Mouse (Mus musculus) gastrocnemius, adult 8-10 months (tissue): ENCODE measurements around the gene Cenpi. TPM values are rescaled to one million over a fixed set of nuclear protein-coding genes. Genes with fewer than 3 reads are reported as not detected.

Source experiments
- DNase-seq, 2 experiments: peaks; one replicate each; pipeline ENCODE4 v3.0.0; 2022; ENCODE audit warnings: low spot score in 2 of 2
- total RNA-seq, 4 experiments: library from RNA; stranded (reverse); gene quantifications; 2 replicates each; pipeline ENCODE4 v1.2.4; 2022

Gene Cenpi
- total RNA-seq, 4 experiments from 2014 or later: 0.16 to 0.17 TPM; not detected in 2

DNA sequence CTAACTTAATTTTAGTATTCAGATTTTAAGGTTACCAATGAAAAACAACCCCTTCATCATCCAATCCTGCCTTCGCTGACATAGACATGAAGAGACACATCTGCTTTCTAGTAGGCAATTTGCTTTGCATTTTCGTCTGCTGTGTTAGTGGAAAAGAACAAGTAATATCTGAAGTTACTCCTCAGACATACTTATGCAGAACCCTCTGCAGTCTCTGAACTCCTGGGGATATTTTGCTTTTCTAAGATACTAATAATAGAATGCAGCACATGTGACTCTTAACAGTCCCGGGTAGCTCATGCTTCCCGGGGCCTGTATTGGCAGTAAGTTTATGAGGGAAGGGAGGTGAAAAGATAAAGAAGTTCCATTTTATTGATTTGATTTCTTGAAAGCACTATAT is 54.3 kb downstream of the Cenpi start:
- no peak for DNase-seq

DNA sequence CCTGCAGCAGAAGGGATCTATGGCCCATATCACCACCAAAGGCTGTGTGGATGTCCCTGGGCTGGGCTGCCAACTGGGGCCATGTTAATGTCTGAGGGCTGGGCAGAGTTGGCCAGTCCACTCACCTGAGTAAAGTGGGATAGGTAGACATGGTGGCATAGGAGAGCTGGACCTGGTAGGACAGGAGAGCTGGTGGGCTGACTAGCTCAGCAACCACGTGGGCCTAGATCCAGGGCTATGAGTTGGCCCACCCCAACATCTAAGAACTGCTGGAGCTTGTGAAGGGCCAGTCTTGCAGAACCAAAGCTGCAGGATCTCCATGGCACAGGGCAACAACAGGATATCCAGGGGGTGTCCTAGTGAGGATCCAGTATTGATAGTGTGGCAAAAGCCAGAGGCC is 57.5 kb downstream of the Cenpi start:
- DNase-seq: no peak

DNA sequence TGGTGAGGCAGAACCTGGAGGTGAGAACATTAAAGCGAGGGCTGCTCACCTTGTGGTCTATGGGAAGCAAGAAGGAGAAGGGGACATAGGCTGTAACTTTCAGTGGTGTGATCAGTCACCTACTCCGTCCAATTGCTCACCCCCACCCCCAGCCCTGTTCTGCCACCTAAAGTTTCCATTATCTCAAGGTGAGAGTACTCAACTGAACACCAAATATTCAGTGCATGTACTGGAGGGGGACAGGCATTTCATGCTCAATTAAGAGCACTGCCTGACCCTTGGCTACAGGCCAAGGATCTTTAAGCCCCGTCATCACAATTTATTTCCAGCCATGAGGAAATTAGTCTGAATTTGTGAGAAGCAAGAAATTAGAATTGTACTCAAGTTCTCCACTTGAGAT is 58.7 kb downstream of the Cenpi start:
- DNase-seq: no peak

DNA sequence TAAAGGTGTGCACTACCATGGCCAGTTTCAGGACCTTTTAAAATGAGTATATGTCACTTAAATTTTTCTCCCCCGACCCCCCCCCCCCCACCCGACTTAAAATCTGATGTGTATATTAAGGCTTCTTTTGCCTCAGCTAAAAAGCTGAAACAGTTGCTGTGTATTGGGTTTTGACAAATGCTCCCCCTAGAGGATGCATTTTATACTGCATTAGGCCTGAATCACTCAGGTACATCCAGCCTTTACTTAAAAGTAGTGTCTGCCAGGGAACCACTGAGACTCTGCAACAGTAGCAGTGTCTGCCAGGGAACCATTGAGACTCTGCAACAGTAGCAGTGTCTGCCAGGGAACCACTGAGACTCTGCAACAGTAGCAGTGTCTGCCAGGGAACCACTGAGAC is 63.4 kb downstream of the Cenpi start:
- no peak for DNase-seq

DNA sequence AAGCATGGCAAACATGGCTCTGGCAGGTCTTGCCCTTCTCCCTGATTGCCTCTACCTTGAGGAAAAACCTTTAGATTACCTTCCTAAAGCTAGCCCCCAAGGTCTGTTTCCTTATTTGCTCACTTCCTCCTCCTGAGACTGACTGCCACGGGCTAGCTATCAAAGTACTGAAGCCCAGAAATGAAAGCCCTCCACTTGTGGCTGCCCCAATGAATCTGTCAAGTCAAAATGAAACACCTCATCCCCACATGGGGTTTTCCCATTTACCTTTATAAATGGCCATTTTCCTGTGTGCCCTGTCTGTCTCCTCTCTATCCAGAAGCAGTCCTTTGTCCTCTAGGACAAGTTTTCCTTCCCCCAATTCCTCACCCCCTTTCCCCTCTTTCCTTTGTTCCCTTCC is 66.3 kb downstream of the Cenpi start:
- no peak for DNase-seq

DNA sequence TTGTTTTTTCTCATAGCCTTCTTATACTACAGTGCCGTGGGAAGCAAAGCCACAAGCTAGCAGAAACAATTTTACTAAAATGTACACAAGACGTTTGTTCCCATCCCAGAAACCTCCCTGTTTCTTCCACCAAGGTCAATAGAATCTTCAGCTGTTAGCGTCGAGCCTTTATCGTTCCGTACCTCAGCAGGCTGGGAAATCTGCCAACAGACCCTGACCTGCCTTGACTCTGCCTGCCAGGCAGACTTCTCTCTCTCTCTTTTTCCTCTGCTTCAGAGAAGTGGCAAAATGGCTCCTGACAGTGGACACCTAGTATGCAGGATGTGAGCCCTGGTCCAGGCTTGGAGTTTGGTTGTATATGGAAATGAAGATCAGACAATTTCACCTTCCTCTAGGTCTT is 77.0 kb downstream of the Cenpi start:
- DNase-seq: no peak

DNA sequence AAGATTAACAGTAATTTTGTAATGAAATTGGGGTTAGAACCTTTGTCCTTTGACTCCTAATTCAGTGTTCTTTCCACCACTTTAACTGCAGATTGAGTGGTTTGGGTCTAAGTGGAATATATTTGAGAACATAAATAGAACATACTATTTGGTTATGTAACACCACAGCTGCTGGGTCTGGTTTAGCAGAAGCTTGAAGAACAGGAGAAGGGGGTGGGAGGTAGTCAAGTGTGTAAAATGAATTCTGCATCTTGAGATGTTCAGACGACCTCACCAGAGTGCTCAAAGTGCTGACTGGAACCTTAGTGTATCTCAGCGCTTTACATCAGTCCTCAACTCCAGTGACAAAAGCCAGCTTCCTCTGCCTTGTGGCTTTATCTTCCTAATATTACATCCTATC is 91.1 kb downstream of the Cenpi start:
- no peak for DNase-seq

DNA sequence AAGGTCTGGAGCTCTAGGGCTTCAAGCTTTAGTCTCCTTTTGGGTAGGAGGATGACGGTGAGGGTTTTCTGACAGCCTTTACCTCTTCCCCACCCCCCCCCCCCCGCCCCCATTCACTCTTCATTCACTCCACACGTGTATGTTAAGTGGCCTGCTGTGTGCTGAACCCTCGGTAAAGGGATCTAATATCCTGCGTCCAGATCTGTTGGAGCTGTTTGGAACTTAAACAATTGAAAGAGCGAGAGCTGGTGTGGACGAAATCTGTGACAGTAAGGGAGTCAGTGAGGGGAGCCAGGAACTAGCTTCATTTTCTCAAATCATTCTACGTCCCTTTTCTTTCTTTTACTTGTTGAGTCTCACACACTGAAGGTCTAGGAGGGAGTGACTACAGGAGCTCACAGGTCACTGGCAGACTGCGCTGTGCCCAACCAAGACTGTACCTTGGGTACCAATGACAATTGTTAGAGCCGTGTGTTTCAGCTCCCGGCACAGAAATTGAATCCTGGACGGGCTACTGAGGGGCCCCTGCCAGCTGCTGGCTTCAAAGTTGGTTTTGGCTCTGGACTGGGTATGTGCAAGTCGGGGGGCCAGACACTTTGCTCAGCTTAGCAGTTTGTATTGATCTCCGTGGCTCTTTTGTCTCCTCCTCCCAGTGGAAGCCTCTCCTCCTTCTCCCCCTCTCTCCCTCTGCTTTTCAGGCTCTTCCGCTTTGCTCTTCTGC is 96.1 kb downstream of the Cenpi start, which contains the start of gene Drp2:
Gene Drp2 (plus strand): TSS at position 689 of the 721 bp plus-strand sequence.
- DNase-seq: no peak

DNA sequence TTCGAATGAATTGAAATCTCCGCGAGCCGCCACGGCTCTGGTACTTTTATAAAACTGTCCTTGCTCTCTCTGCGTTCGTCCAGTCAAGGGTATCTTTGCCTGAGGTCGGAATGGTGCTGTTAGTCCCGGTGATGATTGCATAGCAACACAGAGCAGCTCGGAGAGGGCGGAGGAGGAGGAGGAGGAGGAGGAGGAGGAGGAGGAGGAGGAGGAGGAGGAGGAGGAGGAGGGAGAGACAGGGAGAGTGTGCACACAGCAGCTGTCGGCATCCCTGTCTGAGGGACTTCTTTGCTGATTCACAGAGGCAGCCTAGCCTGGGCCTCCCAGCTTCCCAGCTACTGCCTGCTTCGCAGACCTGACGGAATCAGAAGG is 96.7 kb downstream of the Cenpi start:
- no peak for DNase-seq

DNA sequence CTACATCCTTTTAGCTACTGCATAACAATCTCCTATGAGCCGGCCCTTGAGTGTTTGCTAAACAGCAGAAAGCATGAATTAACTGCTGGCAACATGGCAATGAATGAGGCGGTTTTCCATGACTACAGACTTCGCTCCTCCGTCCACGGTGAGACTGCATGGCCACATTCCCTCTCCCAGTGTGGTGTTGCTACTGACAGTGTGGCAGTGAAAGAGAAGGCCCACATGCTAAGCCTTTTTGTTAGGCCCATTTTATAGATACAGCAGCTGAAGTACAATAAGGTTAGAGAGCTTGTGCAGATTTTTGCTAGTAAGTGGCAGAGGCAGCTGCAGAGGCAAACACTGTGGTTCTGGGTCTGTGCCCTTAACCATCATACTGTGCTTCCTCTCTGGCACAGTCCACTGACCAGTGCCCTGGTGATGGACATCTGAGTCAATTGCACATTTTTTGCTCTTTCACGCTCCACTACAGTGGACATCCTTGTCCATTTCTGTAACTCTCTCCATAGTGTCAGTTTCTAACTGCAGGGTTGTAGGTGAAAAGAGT is 101.5 kb downstream of the Cenpi start:
- no peak for DNase-seq

DNA sequence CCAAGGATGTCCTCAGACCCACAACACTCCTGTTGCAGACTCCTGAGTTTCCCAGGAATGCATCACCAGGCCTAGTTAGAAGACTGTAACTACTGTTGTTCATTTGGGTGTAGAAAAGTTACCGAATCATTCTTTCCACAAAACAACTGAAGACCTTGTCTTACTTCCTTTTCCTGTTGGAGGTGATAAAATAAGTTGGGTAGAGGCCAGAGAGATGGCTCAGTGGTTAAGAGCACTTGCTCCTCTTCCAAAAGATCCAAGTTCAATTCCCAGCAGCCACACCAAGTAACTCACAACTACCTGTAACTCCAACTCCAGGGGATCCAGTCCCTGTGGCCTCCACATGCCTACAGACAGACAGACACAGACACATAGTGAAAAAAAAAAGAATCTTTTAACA is 104.2 kb downstream of the Cenpi start:
- DNase-seq: no peak

Other genes with a start within 250 kb of the Cenpi start
- 1 to 10 TPM; 3.7 to 6.9 (median 5.2) TPM for gene Cstf2, start 248.9 kb upstream of the Cenpi start, total RNA-seq
- 1 to 10 TPM in 2 of 4 experiments, under 1 TPM in 2; 0.79 to 1.2 (median 0.99) TPM for gene Xkrx, start 146.0 kb upstream of the Cenpi start, total RNA-seq
- gene Arl13a, start 120.6 kb upstream of the Cenpi start, total RNA-seq: not detected
- gene Nox1, start 86.1 kb upstream of the Cenpi start, total RNA-seq: under 1 TPM in 1 of 4 experiments, not detected in 3; 0.56 TPM
- gene Trmt2b, start 31.1 kb upstream of the Cenpi start, total RNA-seq: 10 to 100 TPM in 2 of 4 experiments, 1 to 10 TPM in 2; 8.5 to 13.4 (median 11.0) TPM
- under 1 TPM in 1 of 4 experiments, not detected in 3; 0.17 TPM for gene Tmem35a, start 12.9 kb upstream of the Cenpi start, total RNA-seq
- 1 to 10 TPM; 1.7 to 5.4 (median 2.9) TPM for gene Drp2, start 96.5 kb downstream of the Cenpi start, total RNA-seq
- not detected for gene Taf7l, start 168.4 kb downstream of the Cenpi start, total RNA-seq
- 10 to 100 TPM in 1 of 4 experiments, 1 to 10 TPM in 3; 7.9 to 12.2 (median 9.1) TPM for gene Timm8a1, start 233.8 kb downstream of the Cenpi start, total RNA-seq